Mouse (Mus musculus): ENCODE measurements around the gene Aldh1a3.

The Aldh1a3 gene

DNA sequence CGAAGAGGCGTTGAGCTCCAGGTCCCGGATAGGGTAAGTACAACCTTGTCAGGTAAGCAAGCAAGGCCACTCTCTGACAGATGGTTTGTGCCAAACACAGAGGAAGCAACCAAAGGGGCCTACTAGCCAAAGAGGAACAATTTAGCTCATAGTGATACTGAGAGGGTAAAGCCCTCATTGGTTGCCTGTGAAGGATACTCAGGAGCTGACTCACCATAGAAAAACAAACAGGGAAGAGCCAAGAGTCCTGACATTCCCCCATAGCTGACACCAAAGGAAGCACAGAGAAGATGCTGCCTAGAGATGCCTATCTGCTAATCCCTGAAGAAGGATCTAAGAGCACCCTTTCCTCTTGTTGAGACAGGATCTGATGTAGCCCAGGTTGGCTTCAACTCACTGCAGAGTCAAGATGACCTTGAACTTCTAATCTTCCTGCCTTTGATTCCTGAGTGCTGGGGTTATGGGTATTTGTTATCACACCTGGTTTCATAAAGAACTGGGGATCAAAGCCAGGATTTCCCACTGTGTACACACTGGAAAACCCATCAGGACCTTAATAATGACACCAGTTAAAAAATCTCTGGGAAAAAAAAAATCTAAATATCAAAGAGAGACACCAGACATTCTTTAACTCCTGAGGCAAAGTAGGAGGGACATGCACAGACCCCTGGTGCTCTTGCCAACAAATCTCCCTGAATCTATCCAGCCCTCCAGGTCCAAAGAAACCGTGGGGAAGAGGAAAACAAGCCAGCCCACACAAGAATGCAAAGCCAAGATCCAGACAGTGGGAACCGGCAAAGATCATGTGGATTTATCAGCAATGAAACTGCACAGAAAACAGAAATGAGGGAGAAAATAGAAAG, 58.0 kb downstream of the Aldh1a3 start:
- DNase-seq: no peak

DNA sequence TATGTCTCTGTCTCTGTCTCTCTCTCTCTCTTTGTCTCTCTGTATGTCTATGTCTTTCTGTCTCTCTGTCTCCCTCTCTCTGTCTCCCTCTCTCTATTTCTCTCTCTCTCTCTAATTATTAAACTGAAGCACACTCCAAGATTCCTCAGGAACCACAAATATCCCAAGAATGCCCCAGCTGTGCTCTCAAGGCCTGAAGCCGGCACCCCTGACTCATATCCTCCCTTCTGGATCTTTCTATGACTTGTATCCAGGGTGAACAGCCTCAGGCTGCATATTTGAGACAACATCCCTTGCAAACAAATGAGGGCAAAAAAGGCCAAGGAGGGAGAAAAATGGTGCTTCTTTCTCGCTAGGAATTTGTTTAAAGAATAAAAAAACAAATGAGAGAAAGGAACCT, 61.4 kb downstream of the Aldh1a3 start, which contains the start of gene Gm10974:
TSS of gene Gm10974 (plus strand) at position 2 of the 400 bp plus-strand sequence.
- no peak for DNase-seq

DNA sequence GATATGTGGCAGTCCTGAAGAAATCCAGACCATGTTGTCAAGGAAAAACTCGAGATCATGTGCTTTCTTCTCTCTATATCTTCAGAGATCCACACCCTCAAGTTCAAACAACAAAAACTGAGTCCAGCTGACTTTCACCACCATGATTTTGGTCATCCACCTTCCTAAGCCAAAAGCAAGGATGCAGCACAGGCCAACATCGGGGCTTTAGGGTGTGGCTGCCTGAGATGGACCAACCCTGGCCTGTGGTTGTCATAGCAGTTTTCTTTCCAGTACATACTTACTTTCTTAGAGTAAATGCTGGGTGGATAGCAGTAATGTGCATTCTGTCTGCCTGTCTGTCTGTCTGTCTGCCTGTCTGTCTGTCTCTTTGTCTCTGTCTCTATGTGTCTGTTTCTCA, 61.9 kb downstream of the Aldh1a3 start:
- no peak for DNase-seq

DNA sequence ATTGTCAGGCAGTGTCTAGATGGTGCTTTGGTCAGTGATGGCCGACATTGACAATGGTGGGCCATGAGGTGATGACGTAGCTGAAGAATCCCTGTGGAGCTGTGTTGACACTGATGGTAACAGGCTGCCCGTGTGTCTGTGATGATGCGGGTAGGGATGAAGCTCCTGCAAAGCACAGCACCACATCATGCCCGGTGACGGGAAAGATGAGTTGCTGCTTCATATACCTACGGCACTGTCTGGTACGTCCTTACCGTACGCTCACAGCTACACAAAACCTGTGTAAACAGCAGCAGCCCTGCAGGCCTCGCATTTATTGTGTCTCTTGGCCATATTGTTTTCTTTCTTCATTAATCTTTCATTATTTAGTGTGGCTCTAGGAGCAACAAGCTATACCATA, 62.8 kb downstream of the Aldh1a3 start:
- no peak for DNase-seq

DNA sequence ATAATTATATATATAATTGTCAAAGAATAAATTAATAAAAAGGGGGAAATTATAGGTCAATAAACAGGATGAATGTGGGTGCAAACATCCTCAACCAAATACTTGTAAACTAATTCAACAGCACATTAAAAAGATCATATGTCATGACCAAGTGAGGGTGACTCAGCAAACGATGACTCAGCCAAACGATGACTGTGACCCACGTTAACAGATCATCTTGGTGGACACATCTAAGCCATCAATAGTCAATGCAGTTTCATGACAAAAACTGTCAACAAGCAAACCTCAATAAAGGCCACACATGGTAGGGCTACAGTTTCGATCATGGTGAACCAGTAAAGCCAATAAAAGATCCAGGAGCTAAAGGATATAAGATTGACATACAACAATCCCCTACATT, 68.3 kb downstream of the Aldh1a3 start:
- DNase-seq: no peak

DNA sequence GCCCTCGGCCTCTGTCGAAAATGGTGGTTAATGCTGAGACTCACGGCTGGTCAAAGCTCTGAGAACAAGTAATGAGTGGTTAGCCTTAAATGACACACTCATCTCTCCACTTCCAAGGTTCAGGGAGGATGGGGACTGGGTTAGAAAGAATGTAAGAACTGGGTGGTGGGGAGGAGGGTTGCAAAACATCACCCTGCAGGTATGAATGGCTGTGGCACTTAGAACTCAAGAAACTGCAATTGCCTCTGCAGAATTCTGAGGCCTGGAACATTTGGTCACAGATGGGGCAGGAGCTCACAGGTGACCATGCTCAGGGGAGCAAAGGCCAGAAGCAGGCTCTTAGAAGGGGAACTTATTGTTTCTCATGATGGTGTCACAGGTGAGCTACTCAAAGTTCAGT, 68.9 kb downstream of the Aldh1a3 start:
- no peak for DNase-seq

DNA sequence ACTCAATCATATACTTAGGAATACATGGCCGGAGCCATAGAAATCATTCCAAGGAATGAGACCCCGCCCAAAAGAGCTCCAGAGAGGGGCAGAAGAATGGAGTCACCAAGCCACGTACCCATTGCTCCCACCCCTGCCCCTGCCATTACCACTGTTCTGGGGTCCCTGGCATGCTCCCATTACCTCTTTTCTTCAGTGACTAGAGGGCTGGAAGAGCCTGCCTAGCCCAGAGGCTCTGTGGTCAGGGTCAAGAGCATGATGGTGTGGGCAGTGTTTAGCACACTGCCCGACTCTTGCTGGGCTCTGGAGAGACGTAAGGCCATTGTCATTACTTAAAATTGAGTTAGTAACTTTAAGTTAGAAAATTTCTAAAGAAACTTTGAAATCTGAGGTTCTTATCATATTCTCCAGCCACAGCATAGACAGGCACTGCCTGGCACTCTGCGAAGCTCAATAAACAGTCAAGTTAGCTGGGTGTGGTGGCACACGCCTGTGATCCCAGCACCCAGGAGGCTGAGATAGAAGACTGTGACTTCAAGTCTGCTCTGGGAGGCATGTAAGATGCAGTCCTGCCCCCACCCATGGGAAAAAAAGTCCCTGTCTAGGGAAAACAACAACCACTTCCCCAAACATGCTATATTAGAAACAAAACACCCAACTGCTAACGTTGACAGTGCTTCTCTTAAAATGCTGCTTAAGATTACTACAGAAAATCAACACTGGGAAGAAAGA, 71.4 kb downstream of the Aldh1a3 start:
- no peak for DNase-seq

DNA sequence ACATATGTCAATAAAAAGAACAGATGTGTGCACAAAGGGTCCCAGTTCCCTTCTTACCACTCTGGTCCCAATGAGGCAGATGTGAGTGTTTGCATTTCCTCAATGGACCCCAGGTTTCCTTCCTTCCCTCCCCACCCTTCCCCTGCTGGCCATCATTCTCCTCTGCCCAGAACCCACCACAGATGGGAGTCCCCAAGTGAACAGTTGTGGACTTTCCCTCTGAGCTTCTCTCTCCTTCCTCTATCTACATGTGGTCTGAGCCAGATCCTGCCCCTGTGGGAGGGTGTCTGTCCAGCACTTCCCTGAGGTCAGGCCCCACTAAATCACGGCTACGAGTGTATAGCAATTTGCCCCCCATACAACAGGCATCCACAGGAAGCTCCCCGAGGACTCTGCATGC, 72.4 kb downstream of the Aldh1a3 start:
- DNase-seq: no peak

DNA sequence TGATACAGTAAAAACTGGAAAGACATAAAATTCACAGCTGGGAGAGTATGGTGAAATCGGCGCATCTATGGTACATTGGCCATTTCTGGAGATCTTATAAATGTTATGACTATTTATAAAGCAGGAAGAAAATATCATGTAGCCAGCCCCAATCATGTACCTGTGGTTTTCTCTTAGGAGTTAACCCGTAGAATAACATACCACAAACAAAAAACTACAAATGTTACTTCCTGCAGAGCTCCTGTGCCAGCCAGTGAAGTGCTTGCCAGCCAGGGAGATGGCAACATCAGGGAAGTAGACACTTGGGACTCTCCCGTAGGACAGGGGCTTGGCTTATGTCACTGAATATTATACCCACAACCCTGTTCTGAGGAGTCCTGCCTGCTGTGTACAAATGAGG, 76.2 kb downstream of the Aldh1a3 start:
- no peak for DNase-seq

DNA sequence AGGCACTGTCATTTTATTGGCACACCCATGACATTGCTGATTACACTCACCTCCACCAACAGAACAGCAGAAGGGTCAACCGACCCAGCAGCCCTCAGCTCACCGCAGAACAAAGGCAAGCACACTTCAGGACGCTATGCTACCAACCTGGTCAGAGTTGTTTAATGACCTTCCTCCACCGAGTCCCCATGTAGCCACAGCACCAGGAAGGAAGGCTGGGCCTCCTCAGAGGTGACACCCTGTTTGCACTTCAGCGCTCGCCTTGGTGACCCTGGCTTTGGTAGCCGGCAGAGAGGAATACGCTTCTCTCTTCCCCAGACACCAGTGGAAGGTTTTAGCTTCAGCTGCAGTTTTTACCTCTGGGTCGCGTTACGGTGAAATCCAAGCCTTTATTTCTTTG, 77.6 kb downstream of the Aldh1a3 start:
- no peak for DNase-seq

DNA sequence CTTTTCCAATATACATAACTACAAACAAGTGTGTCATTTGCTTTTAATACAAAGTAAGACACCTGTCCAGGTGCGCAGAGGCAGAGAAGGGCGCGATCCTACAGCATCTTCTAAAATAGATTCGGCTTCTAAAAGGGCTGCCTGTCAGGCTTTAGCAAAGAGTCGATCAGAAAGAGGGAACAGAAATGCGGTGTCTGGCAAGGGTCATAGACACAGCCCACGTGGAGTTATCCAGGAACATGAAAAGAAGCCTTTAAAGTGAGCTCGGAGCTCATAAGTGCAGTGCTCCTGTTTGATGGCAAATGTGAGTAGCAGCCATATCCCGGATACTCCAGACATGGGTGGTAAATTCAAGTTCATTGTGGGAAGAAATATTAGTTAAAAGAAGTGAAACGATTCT, 78.7 kb downstream of the Aldh1a3 start:
- no peak for DNase-seq

DNA sequence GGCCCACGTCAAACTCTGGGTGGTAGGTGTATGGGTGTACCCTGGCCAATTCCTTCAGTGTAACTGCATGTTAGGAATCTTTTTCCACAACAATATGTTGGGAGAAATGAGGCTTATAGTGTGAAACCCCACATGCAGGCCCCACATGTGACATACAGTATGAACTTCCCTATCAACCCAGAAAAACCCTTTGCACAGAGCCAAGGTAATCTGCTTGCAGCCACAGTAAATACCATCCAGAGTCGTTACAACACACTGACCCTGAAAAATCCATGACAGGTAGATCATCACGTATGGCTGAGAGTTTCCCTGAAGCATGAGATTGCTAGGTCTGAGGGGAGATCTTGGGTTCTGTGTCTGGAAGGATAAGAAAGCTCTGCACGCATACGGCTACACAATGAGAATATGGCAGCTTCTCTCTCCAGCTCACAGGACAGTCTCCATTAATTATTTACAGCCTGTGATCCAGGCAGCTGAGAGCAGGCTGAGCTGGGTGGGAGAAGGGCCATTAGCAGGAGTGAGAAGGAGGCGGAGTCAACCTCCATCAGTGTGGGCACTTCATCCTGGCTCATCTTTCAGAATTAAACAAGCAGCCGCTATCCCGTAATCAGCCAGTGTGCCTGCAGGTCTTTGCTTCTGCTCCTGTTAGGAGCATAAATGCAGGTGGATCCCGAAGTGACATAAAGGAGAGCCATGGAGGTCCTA, 80.2 kb downstream of the Aldh1a3 start:
- DNase-seq: no peak

DNA sequence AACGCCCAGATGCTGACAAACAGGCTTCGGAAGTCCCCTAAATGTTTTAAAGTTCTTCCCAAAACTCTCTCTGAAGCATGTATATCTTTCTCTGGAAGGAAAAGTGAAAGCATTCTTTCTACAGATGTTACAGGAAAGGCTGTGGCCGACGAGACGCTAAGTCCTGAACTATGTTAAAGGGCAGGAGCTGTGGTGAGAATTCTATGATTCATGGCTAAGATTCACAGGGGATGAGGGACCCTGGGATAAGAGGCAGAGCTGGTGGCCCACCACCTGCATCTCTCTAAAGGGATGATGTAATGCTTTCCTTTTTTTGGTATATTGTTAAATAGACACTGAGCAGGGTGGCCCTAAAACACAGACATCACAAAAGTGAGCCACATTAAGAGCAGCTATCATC, 84.0 kb downstream of the Aldh1a3 start:
- no peak for DNase-seq

DNA sequence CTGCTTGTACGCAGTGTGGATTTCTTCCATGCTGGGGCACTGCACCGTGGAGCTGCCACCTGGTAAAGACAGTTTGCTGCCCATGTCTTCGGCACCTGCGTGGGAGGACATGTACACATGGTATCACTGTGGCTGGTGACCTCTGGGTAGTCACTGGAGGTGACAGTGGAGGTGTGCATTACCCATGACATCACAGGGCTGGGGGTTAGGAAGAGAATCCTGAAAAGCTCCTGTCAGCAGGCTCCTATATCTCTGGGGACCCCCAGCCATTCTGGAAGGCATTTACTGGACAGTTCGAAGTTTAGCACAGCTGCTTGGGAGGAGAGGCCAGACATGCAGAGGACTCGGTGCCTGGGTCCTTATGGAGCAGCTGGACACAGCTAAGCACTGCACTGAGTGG, 84.5 kb downstream of the Aldh1a3 start:
- DNase-seq: no peak

DNA sequence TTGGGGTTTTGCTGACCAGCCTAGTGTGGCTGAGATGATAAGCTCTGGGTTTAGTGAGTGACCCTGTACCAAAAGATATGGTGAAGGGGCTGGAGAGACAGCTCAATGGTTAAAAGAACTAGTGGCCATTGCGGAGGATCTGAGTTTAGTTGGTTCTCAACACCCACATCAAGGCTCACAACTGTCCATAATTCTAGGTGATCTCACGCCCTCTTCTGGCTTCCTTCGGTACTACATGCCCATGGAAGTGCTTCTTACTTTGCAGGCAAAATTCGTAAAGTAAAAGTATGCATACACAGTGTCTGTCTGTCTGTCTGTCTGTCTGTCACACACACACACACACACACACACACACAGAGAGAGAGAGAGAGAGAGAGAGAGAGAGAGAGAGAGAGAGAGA, 85.0 kb downstream of the Aldh1a3 start:
- no peak for DNase-seq
